Mouse (Mus musculus) embryonic facial prominence, embryonic 12.5 days (tissue): ENCODE measurements around the gene Rasgrp3. TPM values are rescaled to one million over a fixed set of nuclear protein-coding genes. Genes with fewer than 3 reads are reported as not detected.
"Not testable (repeated sequence)": the region's sequence is repeated elsewhere in the genome, so short reads cannot be mapped to it uniquely, and the experiment has no call there.

Experiments
- ATAC-seq: fragments of 200-750 bp; cut with Nextera tagmentation; 2 replicates; pipeline ENCODE4 v1.8.0; 2017; ENCODE audit not compliant: insufficient number of reproducible peaks, insufficient read depth, low FRiP score, low TSS enrichment
- H3K27ac ChIP-seq: fragments of 300-500 bp; sonication (generic); 2 replicates; pipeline ENCODE4 v1.5.1; 2016; ENCODE audit warnings: mild to moderate bottlenecking
- H3K27me3 ChIP-seq: fragments of 300-500 bp; sonication (generic); 2 replicates; pipeline ENCODE4 v1.6.1; 2016; ENCODE audit warnings: mild to moderate bottlenecking, moderate library complexity
- H3K36me3 ChIP-seq: fragments of 300-500 bp; sonication (generic); 2 replicates; pipeline ENCODE4 v1.6.1; 2016; ENCODE audit warnings: mild to moderate bottlenecking
- H3K4me1 ChIP-seq: fragments of 300-500 bp; sonication (generic); 2 replicates; pipeline ENCODE4 v1.6.1; 2016
- H3K4me2 ChIP-seq: fragments of 300-500 bp; sonication (generic); replicated peaks from 2 replicates; pipeline ENCODE4 v1.6.1; 2016; ENCODE audit warnings: mild to moderate bottlenecking, moderate library complexity
- H3K4me3 ChIP-seq: fragments of 300-500 bp; sonication (generic); 2 replicates; pipeline ENCODE4 v1.5.1; 2016; ENCODE audit warnings: mild to moderate bottlenecking
- H3K9ac ChIP-seq: fragments of 300-500 bp; sonication (generic); 2 replicates; pipeline ENCODE4 v1.6.1; 2016; ENCODE audit warnings: mild to moderate bottlenecking, moderate library complexity
- H3K9me3 ChIP-seq: fragments of 300-500 bp; sonication (generic); 2 replicates; pipeline ENCODE4 v1.6.1; 2016; ENCODE audit warnings: mild to moderate bottlenecking, moderate library complexity
- WGBS: fragments of 180-500 bp; shearing (Covaris S2); methylation state at CpG from one replicate; pipeline ENCODE4 v1.1.7; 2016; 5-methylcytosine and 5-hydroxymethylcytosine counted together
- polyA plus RNA-seq: library from polyadenylated mRNA; unstranded; fragments of >200 nt; fragmentation: Nextera tagmentation; extraction: Ambion mirVana; gene quantifications from 2 replicates; pipeline ENCODE4 v1.2.1, GENCODE M21; 2016

Rasgrp3 gene
- polyA plus RNA-seq, 1 experiment from 2014 or later, result 9.7 TPM

DNA sequence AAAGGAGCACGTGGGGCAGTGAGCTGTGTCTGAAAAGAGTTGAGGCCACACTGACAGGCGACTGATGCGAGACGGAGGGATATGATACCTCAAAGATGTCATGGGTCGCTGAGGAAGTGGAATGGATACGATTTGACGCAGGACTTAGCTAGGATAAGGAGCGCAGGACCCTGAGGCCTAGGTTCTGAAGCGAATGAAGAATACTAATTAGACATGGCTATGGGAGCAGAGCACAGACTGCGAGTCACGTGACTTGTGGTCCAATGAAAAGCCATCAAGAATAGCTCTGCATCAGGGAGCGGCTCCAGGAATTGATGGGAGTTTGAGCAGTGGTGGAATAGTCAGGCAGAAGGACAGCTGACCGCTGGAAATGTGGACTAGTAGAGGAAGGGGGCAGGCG is 3.4 kb downstream of the Rasgrp3 start:
- H3K36me3 ChIP-seq, result no peaks in the 10 kb centered on the region
- H3K27ac ChIP-seq, result no peak overlapping the region
- no peaks in the 10 kb centered on the region for H3K9me3 ChIP-seq
- H3K4me3 ChIP-seq, result no peak overlapping the region
- 0 out of 2 replicates have a peak, but pooled peaks cover 2% of the 10 kb centered on the region for H3K4me1 ChIP-seq
- H3K27me3 ChIP-seq, result no peaks in the 10 kb centered on the region
- ATAC-seq, result 0 out of 2 replicates have a peak, but pooled peaks have one; percentile 22
- no peak overlapping the region for H3K4me2 ChIP-seq
- no peak overlapping the region for H3K9ac ChIP-seq
- 77% methylated on average over 14 of the region's 14 CpGs for WGBS

DNA sequence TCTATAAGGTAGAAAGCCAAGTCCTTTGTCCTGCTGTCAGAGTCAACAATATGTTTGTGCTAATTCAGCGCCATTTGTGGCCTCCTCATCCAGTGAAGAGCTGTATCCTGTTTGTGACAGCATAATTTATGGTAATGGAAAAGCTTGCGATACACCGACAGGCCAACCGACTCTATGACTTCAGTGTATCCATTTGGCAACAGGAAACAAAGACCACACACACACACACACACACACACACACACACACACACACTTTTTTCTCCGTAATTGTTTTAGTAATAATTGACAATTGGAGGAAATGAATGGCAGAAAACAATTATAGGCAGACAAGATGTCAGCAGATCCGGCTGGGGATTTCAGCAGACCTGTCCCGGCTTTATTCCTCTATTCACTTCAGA is 4.9 kb downstream of the Rasgrp3 start:
- H3K27me3 ChIP-seq, result no peaks in the 10 kb centered on the region
- H3K4me1 ChIP-seq, result 0 out of 2 replicates have a peak, but pooled peaks cover 2% of the 10 kb centered on the region
- H3K4me3 ChIP-seq, result no peak overlapping the region
- no peak for ATAC-seq
- H3K9ac ChIP-seq, result no peak overlapping the region
- H3K4me2 ChIP-seq, result no peak overlapping the region
- no peaks in the 10 kb centered on the region for H3K36me3 ChIP-seq
- WGBS, result 75% methylated on average over 7 of the region's 7 CpGs
- no peak overlapping the region for H3K27ac ChIP-seq
- H3K9me3 ChIP-seq, result no peaks in the 10 kb centered on the region

DNA sequence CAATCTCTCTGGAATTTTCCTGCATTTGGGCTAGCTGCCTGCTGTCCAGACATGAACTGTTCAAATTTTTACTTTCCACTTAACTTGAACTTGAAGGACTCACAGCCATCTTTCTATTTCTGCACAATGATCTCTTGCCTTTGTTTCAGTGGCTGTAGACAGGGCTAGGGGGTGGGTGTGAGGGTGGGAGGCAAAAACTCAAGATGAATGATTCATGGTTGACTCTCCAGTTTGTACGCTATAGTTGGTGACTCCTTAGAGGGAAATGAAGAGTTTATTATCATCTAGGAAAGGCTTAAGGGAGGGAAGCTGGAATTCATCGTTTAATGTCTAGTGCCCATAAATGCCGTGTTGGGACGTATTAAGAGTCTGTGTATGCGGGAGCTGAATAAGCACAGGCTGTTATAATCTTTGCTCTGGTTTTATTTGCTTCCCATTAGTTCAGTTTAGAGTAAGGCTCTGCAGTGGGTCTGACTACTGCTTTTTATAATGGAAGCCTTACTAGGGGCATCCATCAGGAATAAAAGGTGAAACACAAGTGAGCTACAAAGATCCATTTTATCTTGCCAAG is 5.6 kb downstream of the Rasgrp3 start:
- 0 out of 2 replicates have a peak, but pooled peaks cover 2% of the 10 kb centered on the region for H3K4me1 ChIP-seq
- H3K9me3 ChIP-seq, result no peaks in the 10 kb centered on the region
- no peak overlapping the region for H3K27ac ChIP-seq
- no peak overlapping the region for H3K4me3 ChIP-seq
- no peaks in the 10 kb centered on the region for H3K36me3 ChIP-seq
- WGBS, result 86% methylated on average over 5 of the region's 5 CpGs
- no peak for ATAC-seq
- no peak overlapping the region for H3K4me2 ChIP-seq
- H3K9ac ChIP-seq, result no peak overlapping the region
- no peaks in the 10 kb centered on the region for H3K27me3 ChIP-seq

DNA sequence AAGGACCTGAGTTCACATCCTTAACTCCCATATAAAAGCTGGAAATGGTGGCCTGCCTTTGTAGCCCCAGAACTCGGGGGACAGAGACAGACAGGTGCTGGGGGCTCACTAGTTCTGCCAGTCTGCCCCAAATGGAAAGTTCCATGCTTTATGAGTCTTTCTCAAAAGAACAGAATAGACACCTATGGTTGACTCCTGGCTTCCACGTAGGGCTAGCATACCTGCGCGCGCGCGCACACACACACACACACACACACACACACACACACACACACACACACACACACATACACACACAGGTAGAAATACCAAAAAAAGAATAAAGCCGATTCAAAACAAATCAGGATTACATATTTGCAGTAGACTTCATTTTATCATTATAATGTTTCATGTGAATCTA is 6.7 kb downstream of the Rasgrp3 start:
- Histone ChIP-seq H3K4me1 (0 out of 2 replicates have a peak, but pooled peaks cover 2% of the 10 kb centered on the region), H3K9me3 (no peaks in the 10 kb centered on the region), H3K4me2 (no peak overlapping the region), H3K36me3 (no peaks in the 10 kb centered on the region), H3K4me3 (no peak overlapping the region), H3K27ac (no peak overlapping the region), H3K9ac (no peak overlapping the region), H3K27me3 (no peaks in the 10 kb centered on the region)
- WGBS, result 93% methylated on average over 8 of the region's 8 CpGs
- no peak for ATAC-seq

DNA sequence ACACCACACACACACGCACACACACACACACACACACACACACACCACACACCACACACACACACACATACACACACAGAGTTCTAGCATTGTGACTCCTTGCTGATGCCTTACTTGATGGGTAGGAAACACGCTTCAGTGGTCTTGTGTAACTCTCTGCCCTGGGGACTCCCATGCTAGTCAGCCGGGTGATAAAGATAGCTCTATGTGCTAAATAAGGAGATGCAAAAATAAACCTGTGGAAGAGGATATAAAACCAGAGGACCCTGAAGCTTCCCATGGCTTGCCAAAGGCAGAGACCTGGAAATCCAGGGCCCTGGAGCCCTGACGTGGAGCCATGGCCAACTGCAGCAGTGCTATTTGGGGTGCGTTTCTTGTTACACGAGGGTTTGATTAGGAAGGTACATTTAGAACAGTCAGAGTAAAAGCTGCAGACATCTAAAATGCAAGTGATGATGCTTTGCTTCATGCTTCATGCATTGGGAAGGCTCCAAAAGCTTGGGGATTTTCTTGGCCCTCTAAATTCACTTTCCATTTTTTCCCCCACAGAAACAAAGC is 7.4 kb downstream of the Rasgrp3 start:
- H3K27ac ChIP-seq, result no peak overlapping the region
- WGBS, result 75% methylated on average over 6 of the region's 6 CpGs
- no peaks in the 10 kb centered on the region for H3K4me1 ChIP-seq
- H3K36me3 ChIP-seq, result no peaks in the 10 kb centered on the region
- H3K4me3 ChIP-seq, result no peak overlapping the region
- H3K4me2 ChIP-seq, result no peak overlapping the region
- no peaks in the 10 kb centered on the region for H3K9me3 ChIP-seq
- H3K9ac ChIP-seq, result no peak overlapping the region
- no peaks in the 10 kb centered on the region for H3K27me3 ChIP-seq
- ATAC-seq, result no peak

DNA sequence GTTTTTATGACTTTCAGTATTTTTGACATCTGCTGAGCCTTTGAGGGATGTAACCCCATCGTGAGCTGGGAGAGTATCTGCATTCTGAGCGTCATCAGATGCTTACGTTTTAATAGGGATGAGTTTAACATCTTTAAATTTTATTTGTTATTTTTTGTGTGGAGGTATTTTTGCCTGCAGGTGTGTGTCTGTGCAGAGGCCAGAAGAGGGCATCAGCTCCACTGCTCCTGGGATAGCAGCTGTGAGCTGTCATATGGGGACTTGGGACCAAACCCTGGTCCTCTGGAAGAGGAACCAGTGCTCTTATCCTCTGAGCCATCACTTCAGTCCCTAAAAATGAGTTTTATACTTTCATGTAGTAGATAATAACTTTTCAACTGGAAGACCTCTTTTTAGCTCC is 12.6 kb downstream of the Rasgrp3 start:
- Histone ChIP-seq H3K4me3 (no peak overlapping the region), H3K4me1 (no peaks in the 10 kb centered on the region), H3K36me3 (no peaks in the 10 kb centered on the region), H3K9me3 (no peaks in the 10 kb centered on the region), H3K9ac (no peak overlapping the region), H3K27me3 (no peaks in the 10 kb centered on the region), H3K4me2 (no peak overlapping the region), H3K27ac (no peak overlapping the region)
- ATAC-seq, result no peak
- 91% methylated on average over 3 of the region's 3 CpGs for WGBS

DNA sequence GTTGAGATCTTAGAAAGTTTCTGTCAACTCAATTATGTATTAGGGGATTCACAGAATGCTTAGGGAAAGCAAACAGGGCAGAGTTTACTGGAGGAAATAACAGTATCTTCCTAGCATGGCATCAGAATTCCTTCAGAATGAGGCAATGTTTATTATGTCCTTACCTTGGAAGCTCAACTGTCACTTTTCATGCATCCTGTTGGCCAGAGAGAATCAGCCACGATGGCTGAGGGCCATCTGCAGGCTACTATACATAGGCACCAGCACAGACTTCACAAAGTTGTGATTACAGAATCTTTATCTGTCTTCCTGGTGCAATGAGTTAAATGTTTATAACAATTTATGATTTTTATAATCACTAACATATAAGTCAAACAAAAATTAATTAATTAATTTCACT is 13.3 kb downstream of the Rasgrp3 start:
- H3K4me2 ChIP-seq, result no peak overlapping the region
- H3K36me3 ChIP-seq, result no peaks in the 10 kb centered on the region
- no peak overlapping the region for H3K4me3 ChIP-seq
- no peaks in the 10 kb centered on the region for H3K27me3 ChIP-seq
- WGBS, result 76% methylated on average over 1 of the region's 1 CpGs
- H3K9ac ChIP-seq, result no peak overlapping the region
- no peak for ATAC-seq
- H3K9me3 ChIP-seq, result no peaks in the 10 kb centered on the region
- H3K4me1 ChIP-seq, result no peaks in the 10 kb centered on the region
- no peak overlapping the region for H3K27ac ChIP-seq

DNA sequence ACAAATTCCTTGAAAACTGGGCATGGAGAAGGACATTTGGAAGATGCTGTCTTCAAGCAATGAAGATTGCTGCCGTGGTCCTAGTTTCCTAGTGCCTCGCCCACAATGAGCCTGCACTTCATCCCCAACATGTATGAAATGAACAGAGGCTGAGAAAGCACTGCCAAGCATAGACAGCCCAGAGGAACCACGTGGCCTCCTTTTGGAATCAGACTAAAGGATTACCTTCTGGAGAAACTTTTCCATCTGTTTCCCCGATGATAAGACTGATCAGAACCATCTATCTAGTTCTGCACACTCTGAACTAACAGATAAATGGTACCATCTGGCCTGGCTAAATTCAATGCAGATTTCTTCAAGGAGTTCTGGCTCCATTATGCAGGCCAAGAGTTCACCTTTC is 16.6 kb downstream of the Rasgrp3 start:
- 70% methylated on average over 4 of the region's 4 CpGs for WGBS
- no peaks in the 10 kb centered on the region for H3K36me3 ChIP-seq
- no peaks in the 10 kb centered on the region for H3K4me1 ChIP-seq
- ATAC-seq, result no peak
- H3K4me3 ChIP-seq, result no peak overlapping the region
- no peak overlapping the region for H3K27ac ChIP-seq
- no peaks in the 10 kb centered on the region for H3K9me3 ChIP-seq
- H3K9ac ChIP-seq, result no peak overlapping the region
- no peak overlapping the region for H3K4me2 ChIP-seq
- no peaks in the 10 kb centered on the region for H3K27me3 ChIP-seq

DNA sequence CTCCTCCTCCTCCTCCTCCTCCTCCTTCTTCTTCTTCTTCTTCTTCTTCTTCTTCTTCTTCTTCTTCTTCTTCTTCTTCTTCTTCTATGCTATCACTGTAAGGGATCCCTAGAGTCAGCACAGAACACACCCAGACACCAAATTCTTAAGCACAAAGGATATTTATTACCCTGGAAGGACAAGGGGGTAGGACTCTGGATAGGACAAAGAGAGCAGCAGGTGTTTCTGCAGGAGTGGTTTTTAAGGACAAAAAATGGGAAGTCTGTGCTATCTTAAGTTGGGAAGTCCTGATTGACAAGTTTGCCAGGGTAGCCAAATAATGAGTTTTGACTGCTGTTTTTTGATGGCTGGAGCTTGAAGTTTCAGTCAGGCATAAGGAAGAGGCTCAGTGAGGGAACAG is 17.9 kb downstream of the Rasgrp3 start:
- Histone ChIP-seq H3K27me3 (no peaks in the 10 kb centered on the region), H3K9ac (no peak overlapping the region), H3K4me2 (no peak overlapping the region), H3K27ac (no peak overlapping the region), H3K9me3 (no peaks in the 10 kb centered on the region), H3K36me3 (no peaks in the 10 kb centered on the region), H3K4me1 (no peaks in the 10 kb centered on the region), H3K4me3 (no peak overlapping the region)
- no peak for ATAC-seq

DNA sequence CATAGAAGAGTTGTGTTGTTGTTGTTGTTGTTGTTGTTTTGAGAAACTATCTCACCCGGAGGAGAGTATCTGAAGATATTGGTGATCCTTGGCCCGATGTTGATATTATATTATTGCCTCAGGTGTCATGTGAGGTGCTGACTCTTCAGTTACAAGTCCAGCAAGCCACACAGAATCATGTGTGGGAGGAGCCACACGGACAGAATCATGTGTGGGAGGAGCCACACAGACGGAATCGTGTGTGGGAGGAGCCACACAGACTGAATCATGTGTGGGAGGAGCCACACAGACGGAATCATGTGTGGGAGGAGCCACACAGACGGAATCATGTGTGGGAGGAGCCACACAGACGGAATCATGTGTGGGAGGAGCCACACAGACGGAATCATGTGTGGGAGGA is 20.4 kb downstream of the Rasgrp3 start:
- not testable (repeated sequence) for H3K27ac ChIP-seq, ATAC-seq, H3K27me3 ChIP-seq, H3K4me1 ChIP-seq, H3K9me3 ChIP-seq, H3K36me3 ChIP-seq, H3K4me3 ChIP-seq, H3K4me2 ChIP-seq, H3K9ac ChIP-seq
- WGBS, result 89% methylated on average over 9 of the region's 9 CpGs

DNA sequence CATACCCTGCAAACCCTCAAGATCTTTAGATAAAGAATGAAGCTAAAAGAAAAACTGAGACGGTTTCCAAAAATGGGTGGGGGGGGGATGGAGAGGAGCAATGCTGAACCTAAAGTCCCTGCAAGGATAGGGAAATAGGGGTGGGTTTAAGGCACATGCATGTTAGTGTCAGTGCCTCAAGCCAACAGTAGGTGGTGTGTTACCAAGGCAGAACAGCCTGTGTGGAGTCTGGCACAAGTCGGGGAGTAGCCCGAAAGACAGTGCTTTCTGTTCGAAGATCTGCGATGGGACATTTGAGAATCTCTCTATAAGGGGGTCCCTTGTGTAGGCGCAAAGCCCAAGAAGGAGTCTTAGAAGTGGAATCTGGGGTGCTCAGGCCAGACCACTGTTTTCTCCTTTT is 24.9 kb downstream of the Rasgrp3 start:
- 89% methylated on average over 6 of the region's 6 CpGs for WGBS

DNA sequence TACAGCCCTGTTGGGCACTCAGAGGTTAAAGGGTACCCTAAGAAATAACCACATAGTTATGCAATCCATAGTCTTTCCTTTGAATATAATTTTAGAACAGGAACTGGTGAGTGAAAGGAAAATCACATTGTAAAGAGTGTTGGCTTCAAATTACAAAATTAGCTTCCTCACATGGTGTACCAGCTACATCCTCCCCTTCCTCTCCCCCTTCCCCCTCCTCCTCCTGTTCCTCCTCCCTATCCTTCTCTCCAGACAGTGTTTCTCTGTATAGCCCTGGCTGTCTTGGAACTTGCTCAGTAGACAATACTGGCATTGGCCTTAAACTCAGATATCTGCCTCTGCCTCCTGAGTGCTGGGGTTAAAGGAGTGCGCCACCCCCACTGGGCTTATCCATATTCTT is 26.1 kb downstream of the Rasgrp3 start:
- no peaks in the 10 kb centered on the region for H3K27me3 ChIP-seq
- no peak overlapping the region for H3K4me3 ChIP-seq
- no peak overlapping the region for H3K27ac ChIP-seq
- no peaks in the 10 kb centered on the region for H3K36me3 ChIP-seq
- H3K9me3 ChIP-seq, result no peaks in the 10 kb centered on the region
- no peak overlapping the region for H3K9ac ChIP-seq
- H3K4me1 ChIP-seq, result peaks cover 10% of the 10 kb centered on the region; the same call in 1 of the 2 replicates
- H3K4me2 ChIP-seq, result no peak overlapping the region
- no peak for ATAC-seq
- WGBS, result 83% methylated on average over 1 of the region's 1 CpGs

More for the DNA sequence above, 24.9 kb downstream of the Rasgrp3 start:
- H3K4me2 ChIP-seq, result no peak overlapping the region
- no peak for ATAC-seq
- peaks cover 10% of the 10 kb centered on the region; the same call in 1 of the 2 replicates for H3K4me1 ChIP-seq
- H3K36me3 ChIP-seq, result no peaks in the 10 kb centered on the region
- no peaks in the 10 kb centered on the region for H3K9me3 ChIP-seq
- no peak overlapping the region for H3K27ac ChIP-seq
- H3K9ac ChIP-seq, result no peak overlapping the region
- H3K27me3 ChIP-seq, result no peaks in the 10 kb centered on the region
- H3K4me3 ChIP-seq, result no peak overlapping the region
